Mouse (Mus musculus) thymus, adult 2 months (tissue): ENCODE data around the gene Aoah.

Experiments used
- CTCF ChIP-seq: fragments of 200-500 bp; IDR thresholded peaks from 2 replicates; pipeline ENCODE4 v1.5.1; 2012; ENCODE audit warnings: mild to moderate bottlenecking, control low read depth, low read length, moderate library complexity, borderline replicate concordance; ENCODE audit not compliant: control insufficient read depth, poor library complexity, insufficient read depth; ENCODE audit errors: extremely low read depth
- POLR2A ChIP-seq: fragments of 200-500 bp; IDR thresholded peaks from 2 replicates; pipeline ENCODE4 v1.6.1; 2012; ENCODE audit warnings: mild to moderate bottlenecking, low read length, control low read depth, moderate library complexity; ENCODE audit not compliant: control insufficient read depth, poor library complexity, insufficient read depth; ENCODE audit errors: extremely low read depth

DNA sequence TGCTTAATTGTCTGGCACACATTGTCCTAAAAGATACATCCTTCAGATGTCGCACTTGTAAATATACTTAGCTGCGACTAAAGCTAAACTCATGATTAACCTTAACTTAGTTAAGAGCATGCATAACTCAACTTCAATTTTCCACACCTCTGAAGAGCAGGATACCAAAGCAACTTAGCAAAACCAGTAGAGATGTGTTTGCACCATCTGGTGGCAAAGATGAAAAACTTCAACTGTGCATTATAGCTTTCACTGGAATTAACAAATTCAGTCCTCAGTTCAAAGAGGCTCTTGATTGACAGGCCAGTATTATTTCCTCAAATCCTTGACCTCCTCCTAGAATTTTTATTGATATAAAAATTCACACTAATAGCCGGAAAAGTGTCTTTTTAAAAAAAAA is 241.1 kb downstream of the Aoah start:
- no peak for TF ChIP-seq CTCF
- TF ChIP-seq POLR2A, result no peak
